Mouse (Mus musculus): Measurements from ENCODE around the gene Zmym3.
A peak's percentile ranks its signal among the peaks of the same experiment; 100 is the strongest.

Gene Zmym3

GRCm38 (mm10) chrX:101420700-101421095 is at the start of gene Zmym3:
Gene Zmym3, minus strand, starts transcription at chrX:101420849.
- no peak for DNase-seq (ENCODE audit: low read depth, low spot score)

GRCm38 (mm10) chrX:101451591-101451990 is 30.9 kb upstream of the Zmym3 start:
- no peak for DNase-seq (ENCODE audit: low read depth, low spot score)

- no peak for DNase-seq (ENCODE audit: low read depth, low spot score)
Measured at GRCm38 (mm10) chrX:101451147-101451546, 30.5 kb upstream of the Zmym3 start.

GRCm38 (mm10) chrX:101448886-101449475 is 28.3 kb upstream of the Zmym3 start, which contains the start of gene Itgb1bp2:
Gene Itgb1bp2, plus strand, starts transcription at chrX:101449088.
- no peak for DNase-seq (ENCODE audit: low read depth, low spot score)

- peak; percentile 50 for DNase-seq (ENCODE audit: low read depth, low spot score)
Measured at GRCm38 (mm10) chrX:101429976-101430375, 9.3 kb upstream of the Zmym3 start.

- peak; percentile 97 for DNase-seq (ENCODE audit: low read depth, low spot score)
Measured at GRCm38 (mm10) chrX:101429142-101429949, 8.7 kb upstream of the Zmym3 start, which contains the start of gene Nono. Gene Nono, plus strand, starts transcription at chrX:101429318.

- DNase-seq (ENCODE audit: low read depth, low spot score): no peak
Measured at GRCm38 (mm10) chrX:101428785-101429141, 8.1 kb upstream of the Zmym3 start.

- peak; percentile 54 for DNase-seq (ENCODE audit: low read depth, low spot score)
Measured at GRCm38 (mm10) chrX:101427774-101428173, 7.1 kb upstream of the Zmym3 start.

GRCm38 (mm10) chrX:101423462-101423861 is 2.8 kb upstream of the Zmym3 start:
- DNase-seq (ENCODE audit: low read depth, low spot score): peak; percentile 47

- DNase-seq (ENCODE audit: low read depth, low spot score): peak; percentile 80
Measured at GRCm38 (mm10) chrX:101419725-101420699, 637 bp downstream of the Zmym3 start.

GRCm38 (mm10) chrX:101418946-101419724 is 1.5 kb downstream of the Zmym3 start:
- peak; percentile 48 for DNase-seq (ENCODE audit: low read depth, low spot score)

GRCm38 (mm10) chrX:101396459-101396858 is 24.2 kb downstream of the Zmym3 start:
- no peak for DNase-seq (ENCODE audit: low read depth, low spot score)

- DNase-seq (ENCODE audit: low read depth, low spot score): no peak
Measured at GRCm38 (mm10) chrX:101394341-101394740, 26.3 kb downstream of the Zmym3 start.

GRCm38 (mm10) chrX:101388866-101389537 is 31.6 kb downstream of the Zmym3 start:
- DNase-seq (ENCODE audit: low read depth, low spot score): no peak

- DNase-seq (ENCODE audit: low read depth, low spot score): no peak
Measured at GRCm38 (mm10) chrX:101386222-101386621, 34.4 kb downstream of the Zmym3 start.

- DNase-seq (ENCODE audit: low read depth, low spot score): no peak
Measured at GRCm38 (mm10) chrX:101384439-101385137, 36.1 kb downstream of the Zmym3 start.

GRCm38 (mm10) chrX:101383455-101383854 is 37.2 kb downstream of the Zmym3 start:
- DNase-seq (ENCODE audit: low read depth, low spot score): no peak

- no peak for DNase-seq (ENCODE audit: low read depth, low spot score)
Measured at GRCm38 (mm10) chrX:101379744-101380143, 40.9 kb downstream of the Zmym3 start.

- DNase-seq (ENCODE audit: low read depth, low spot score): no peak
Measured at GRCm38 (mm10) chrX:101377076-101377475, 43.6 kb downstream of the Zmym3 start.

Data from 3T3-L1 (cell line).